Mouse (Mus musculus) B cell, adult (primary cell): Measurements from ENCODE around the gene Rph3al. TPM values are rescaled to one million over a fixed set of nuclear protein-coding genes. Genes with fewer than 3 reads are reported as not detected.

ENCODE experiments used
- total RNA-seq: library from RNA; stranded (reverse); gene quantifications from 4 replicates; pipeline ENCODE4 v1.2.4, GENCODE M21; 2023; ENCODE audit not compliant: inconsistent age

Gene Rph3al
- total RNA-seq: 10.7 to 12.8 TPM (median 12.2 TPM) in 4 replicates

DNA sequence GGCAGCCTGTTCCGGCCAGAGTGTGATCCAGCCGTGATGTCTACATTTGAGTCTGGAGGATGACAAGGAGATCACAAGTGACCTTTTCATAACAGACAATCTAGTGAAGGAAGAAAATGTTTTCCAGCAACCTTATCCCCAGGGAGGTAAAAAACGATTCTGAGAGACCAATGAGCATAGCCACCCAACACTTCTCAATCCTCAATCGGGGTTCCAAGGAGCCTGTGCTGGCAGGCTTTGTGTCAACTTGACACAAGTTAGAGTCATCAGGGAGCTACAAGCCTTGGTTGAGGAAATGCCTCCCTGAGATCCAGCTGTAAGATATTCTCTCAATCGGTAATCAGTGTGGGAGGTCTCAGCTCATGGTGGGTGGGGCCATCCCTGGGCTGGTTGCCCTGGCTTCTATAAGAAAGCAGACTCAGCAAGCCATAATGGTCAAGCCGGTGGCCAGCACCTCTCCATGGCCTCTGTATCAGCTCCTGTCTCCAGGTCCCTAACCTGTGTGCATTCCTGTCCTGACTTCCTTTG is at the start of gene Rph3al:
TSS of gene Rph3al (minus strand) at position 51 of the 528 bp plus-strand sequence.

GRCm38 (mm10) chr11:75796029-75796445 is 142.2 kb downstream of the Rph3al start, which contains the start of gene Doc2b:
Gene Doc2b, minus strand, starts transcription at chr11:75796049.

Other genes with a start within 250 kb of the Rph3al start
- gene Ywhae, start 205.6 kb downstream of the Rph3al start, total RNA-seq: 219 to 247 TPM (median 230 TPM) in 4 replicates
- gene Doc2b, start 142.4 kb downstream of the Rph3al start, total RNA-seq: not detected in 4 replicates
- 5.7 to 7.4 TPM (median 6.8 TPM) in 4 replicates for gene 1700016K19Rik, start 61.5 kb upstream of the Rph3al start, total RNA-seq
- 34.6 to 40.6 TPM (median 38.0 TPM) in 4 replicates for gene Rflnb, start 89.4 kb upstream of the Rph3al start, total RNA-seq
- 43.4 to 50.0 TPM (median 44.0 TPM) in 4 replicates for gene Vps53, start 241.2 kb upstream of the Rph3al start, total RNA-seq
- 3.2 to 4.7 TPM (median 4.4 TPM) in 4 replicates for gene Fam57a, start 241.2 kb upstream of the Rph3al start, total RNA-seq